Mouse (Mus musculus) 416B (cell line): ENCODE data around the gene Gm27027.

Experiments
- DNase-seq: peaks from one replicate; pipeline ENCODE4 v3.0.0; 2011; ENCODE audit warnings: low read depth

Gene Gm27027

GRCm38 (mm10) chr2:93928866-93929265 is 67.3 kb downstream of the Gm27027 start:
- DNase-seq: no peak

GRCm38 (mm10) chr2:93927701-93928437 is 68.3 kb downstream of the Gm27027 start:
- DNase-seq: no peak

GRCm38 (mm10) chr2:93926141-93926540 is 70.0 kb downstream of the Gm27027 start:
- no peak for DNase-seq

- no peak for DNase-seq
These were observed 77.1 kb downstream of the Gm27027 start for GRCm38 (mm10) chr2:93919093-93919492.

- DNase-seq: peak; percentile 36
These were observed 82.6 kb downstream of the Gm27027 start for GRCm38 (mm10) chr2:93913552-93913951.

GRCm38 (mm10) chr2:93911942-93912341 is 84.2 kb downstream of the Gm27027 start:
- DNase-seq: no peak

- DNase-seq: no peak
These were observed 86.4 kb downstream of the Gm27027 start for GRCm38 (mm10) chr2:93909716-93910115.

- no peak for DNase-seq
These were observed 88.4 kb downstream of the Gm27027 start for GRCm38 (mm10) chr2:93907519-93908294.
